Mouse (Mus musculus): ENCODE results near the gene Ephb2. TPM values are rescaled to one million over a fixed set of nuclear protein-coding genes. Genes with fewer than 3 reads are reported as not detected.
A peak's percentile ranks its signal among the peaks of the same experiment; 100 is the strongest.

The Ephb2 gene
- polyA plus RNA-seq, 1 experiment from 2014 or later = 8.7 TPM

GRCm38 (mm10) chr4:136651357-136651811 is 184.4 kb downstream of the Ephb2 start:
- WGBS = 60% methylated on average over 3 of the region's 3 CpGs
- no peak overlapping the region for H3K27ac ChIP-seq

GRCm38 (mm10) chr4:136650261-136650660 is 185.5 kb downstream of the Ephb2 start:
- Histone ChIP-seq H3K4me3 (replicated peaks) (no peak overlapping the region), H3K9me3 (replicated peaks) (0 out of 2 replicates have a peak, but pooled peaks cover 4% of the 10 kb centered on the region), H3K36me3 (peaks cover 5% of the 10 kb centered on the region; the same call in 1 of the 2 replicates), H3K4me1 (peaks cover 37% of the 10 kb centered on the region), H3K27me3 (no peaks in the 10 kb centered on the region), H3K27ac (peak overlapping the region; percentile 63; the same call in 1 of the 2 replicates), H3K9ac (no peak overlapping the region), H3K4me2 (peak overlapping the region; percentile 50; the same call in 1 of the 2 replicates)
- 52% methylated on average over 8 of the region's 8 CpGs for WGBS
- ATAC-seq (replicated peaks; ENCODE audit: low FRiP score) = 0 out of 2 replicates have a peak, but pooled peaks have one; percentile 13

More at GRCm38 (mm10) chr4:136651357-136651811, 184.4 kb downstream of the Ephb2 start:
- Histone ChIP-seq H3K4me2 (no peak overlapping the region), H3K4me1 (peaks cover 37% of the 10 kb centered on the region), H3K27me3 (no peaks in the 10 kb centered on the region), H3K9me3 (replicated peaks) (0 out of 2 replicates have a peak, but pooled peaks cover 4% of the 10 kb centered on the region), H3K36me3 (peaks cover 11% of the 10 kb centered on the region), H3K9ac (no peak overlapping the region), H3K4me3 (replicated peaks) (no peak overlapping the region)
- ATAC-seq (replicated peaks; ENCODE audit: low FRiP score) = no peak

GRCm38 (mm10) chr4:136649480-136650196 is 186.2 kb downstream of the Ephb2 start:
- peak overlapping the region; percentile 6; the same call in 1 of the 2 replicates for H3K4me3 ChIP-seq (replicated peaks)
- H3K9ac ChIP-seq = no peak overlapping the region
- 0 out of 2 replicates have a peak, but pooled peaks cover 4% of the 10 kb centered on the region for H3K9me3 ChIP-seq (replicated peaks)
- ATAC-seq (replicated peaks; ENCODE audit: low FRiP score) = peak; percentile 73
- H3K4me2 ChIP-seq = peak overlapping the region; percentile 50
- H3K27me3 ChIP-seq = no peaks in the 10 kb centered on the region
- peak overlapping the region; percentile 63 for H3K27ac ChIP-seq
- peaks cover 2% of the 10 kb centered on the region; the same call in 1 of the 2 replicates for H3K36me3 ChIP-seq
- 30% methylated on average over 13 of the region's 13 CpGs for WGBS
- H3K4me1 ChIP-seq = peaks cover 37% of the 10 kb centered on the region

- 4% methylated on average over 11 of the region's 11 CpGs for WGBS
- ATAC-seq (replicated peaks; ENCODE audit: low FRiP score) = peak; percentile 72
- H3K4me3 ChIP-seq (replicated peaks) = peak overlapping the region; percentile 6; the same call in 1 of the 2 replicates
Observed at GRCm38 (mm10) chr4:136648922-136649479, 186.8 kb downstream of the Ephb2 start.

GRCm38 (mm10) chr4:136638890-136639289 is 196.9 kb downstream of the Ephb2 start:
- peak overlapping the region; percentile 24; the same call in 1 of the 2 replicates for H3K4me3 ChIP-seq (replicated peaks)

More at GRCm38 (mm10) chr4:136648922-136649479, 186.8 kb downstream of the Ephb2 start:
- Histone ChIP-seq H3K9ac (no peak overlapping the region), H3K27me3 (no peaks in the 10 kb centered on the region), H3K4me2 (peak overlapping the region; percentile 50), H3K27ac (peak overlapping the region; percentile 63), H3K4me1 (peaks cover 37% of the 10 kb centered on the region), H3K36me3 (no peaks in the 10 kb centered on the region; the same call in 1 of the 2 replicates), H3K9me3 (replicated peaks) (0 out of 2 replicates have a peak, but pooled peaks cover 4% of the 10 kb centered on the region)

GRCm38 (mm10) chr4:136638230-136638750 is 197.5 kb downstream of the Ephb2 start:
- Histone ChIP-seq H3K4me1 (peaks cover 24% of the 10 kb centered on the region), H3K27ac (no peak overlapping the region), H3K9me3 (replicated peaks) (no peaks in the 10 kb centered on the region), H3K4me2 (peak overlapping the region; percentile 79), H3K36me3 (no peaks in the 10 kb centered on the region), H3K9ac (no peak overlapping the region), H3K4me3 (replicated peaks) (no peak overlapping the region; the same call in 1 of the 2 replicates), H3K27me3 (peaks cover 45% of the 10 kb centered on the region)
- WGBS = 41% methylated on average over 7 of the region's 7 CpGs
- ATAC-seq (replicated peaks; ENCODE audit: low FRiP score) = peak; percentile 33; the same call in 1 of the 2 replicates

More at GRCm38 (mm10) chr4:136638890-136639289, 196.9 kb downstream of the Ephb2 start:
- no peak overlapping the region for H3K9ac ChIP-seq
- no peaks in the 10 kb centered on the region for H3K36me3 ChIP-seq
- H3K4me1 ChIP-seq = peaks cover 24% of the 10 kb centered on the region
- no peaks in the 10 kb centered on the region for H3K9me3 ChIP-seq (replicated peaks)
- peak overlapping the region; percentile 44 for H3K4me2 ChIP-seq
- H3K27ac ChIP-seq = 0 out of 2 replicates have a peak overlapping the region, but pooled peaks have one; percentile 18
- WGBS = 12% methylated on average over 10 of the region's 10 CpGs
- H3K27me3 ChIP-seq = peaks cover 45% of the 10 kb centered on the region
- no peak; the same call in 1 of the 2 replicates for ATAC-seq (replicated peaks; ENCODE audit: low FRiP score)

- 2% methylated on average over 76 of the region's 76 CpGs for WGBS
- peak overlapping the region; percentile 34 for H3K9ac ChIP-seq
- H3K27me3 ChIP-seq = peaks cover 45% of the 10 kb centered on the region
- H3K4me1 ChIP-seq = peaks cover 24% of the 10 kb centered on the region
- peak overlapping the region; percentile 79 for H3K4me2 ChIP-seq
- no peaks in the 10 kb centered on the region for H3K9me3 ChIP-seq (replicated peaks)
- H3K27ac ChIP-seq = no peak overlapping the region
- ATAC-seq (replicated peaks; ENCODE audit: low FRiP score) = peak; percentile 46
- H3K4me3 ChIP-seq (replicated peaks) = peak overlapping the region; percentile 48
- H3K36me3 ChIP-seq = no peaks in the 10 kb centered on the region
Observed at GRCm38 (mm10) chr4:136637563-136638229, 198.1 kb downstream of the Ephb2 start.

- WGBS = 20% methylated on average over 37 of the region's 37 CpGs
- Histone ChIP-seq H3K27me3 (peaks cover 45% of the 10 kb centered on the region), H3K4me1 (peaks cover 24% of the 10 kb centered on the region), H3K9ac (peak overlapping the region; percentile 34), H3K4me2 (peak overlapping the region; percentile 79), H3K4me3 (replicated peaks) (peak overlapping the region; percentile 48), H3K9me3 (replicated peaks) (no peaks in the 10 kb centered on the region), H3K36me3 (no peaks in the 10 kb centered on the region), H3K27ac (no peak overlapping the region)
- ATAC-seq (replicated peaks; ENCODE audit: low FRiP score) = peak; percentile 10; the same call in 1 of the 2 replicates
Observed at GRCm38 (mm10) chr4:136636983-136637562, 198.7 kb downstream of the Ephb2 start.

GRCm38 (mm10) chr4:136636511-136636910 is 199.3 kb downstream of the Ephb2 start:
- H3K4me2 ChIP-seq = 0 out of 2 replicates have a peak overlapping the region, but pooled peaks have one; percentile 79
- no peak overlapping the region for H3K9ac ChIP-seq
- H3K4me3 ChIP-seq (replicated peaks) = no peak overlapping the region
- ATAC-seq (replicated peaks; ENCODE audit: low FRiP score) = no peak
- 65% methylated on average over 5 of the region's 5 CpGs for WGBS
- H3K4me1 ChIP-seq = peaks cover 24% of the 10 kb centered on the region
- no peak overlapping the region for H3K27ac ChIP-seq
- H3K36me3 ChIP-seq = no peaks in the 10 kb centered on the region
- no peaks in the 10 kb centered on the region for H3K9me3 ChIP-seq (replicated peaks)
- peaks cover 45% of the 10 kb centered on the region for H3K27me3 ChIP-seq

- no peak overlapping the region for H3K27ac ChIP-seq
- peaks cover 28% of the 10 kb centered on the region for H3K4me1 ChIP-seq
- no peak overlapping the region for H3K9ac ChIP-seq
- H3K27me3 ChIP-seq = peaks cover 45% of the 10 kb centered on the region
- no peaks in the 10 kb centered on the region for H3K9me3 ChIP-seq (replicated peaks)
- no peak overlapping the region for H3K4me2 ChIP-seq
- ATAC-seq (replicated peaks; ENCODE audit: low FRiP score) = no peak
- no peak overlapping the region for H3K4me3 ChIP-seq (replicated peaks)
- no peaks in the 10 kb centered on the region for H3K36me3 ChIP-seq
Observed at GRCm38 (mm10) chr4:136635995-136636394, 199.8 kb downstream of the Ephb2 start.
